Mouse (Mus musculus): ENCODE results near the gene Zfp609. TPM values are rescaled to one million over a fixed set of nuclear protein-coding genes. Genes with fewer than 3 reads are reported as not detected.

The Zfp609 gene
- total RNA-seq (2021): 10 to 100 TPM; 23.0 to 28.2 TPM
- long read RNA-seq, experiment 1, partial matches to known transcripts: 0 of 1 reads
- long read RNA-seq, experiment 1, other reads (novel, unspliced or antisense): 1 of 1 reads
- long read RNA-seq, experiment 2, partial matches to known transcripts: 0 of 3 reads
- long read RNA-seq, experiment 2, other reads (novel, unspliced or antisense): 3 of 3 reads

DNA sequence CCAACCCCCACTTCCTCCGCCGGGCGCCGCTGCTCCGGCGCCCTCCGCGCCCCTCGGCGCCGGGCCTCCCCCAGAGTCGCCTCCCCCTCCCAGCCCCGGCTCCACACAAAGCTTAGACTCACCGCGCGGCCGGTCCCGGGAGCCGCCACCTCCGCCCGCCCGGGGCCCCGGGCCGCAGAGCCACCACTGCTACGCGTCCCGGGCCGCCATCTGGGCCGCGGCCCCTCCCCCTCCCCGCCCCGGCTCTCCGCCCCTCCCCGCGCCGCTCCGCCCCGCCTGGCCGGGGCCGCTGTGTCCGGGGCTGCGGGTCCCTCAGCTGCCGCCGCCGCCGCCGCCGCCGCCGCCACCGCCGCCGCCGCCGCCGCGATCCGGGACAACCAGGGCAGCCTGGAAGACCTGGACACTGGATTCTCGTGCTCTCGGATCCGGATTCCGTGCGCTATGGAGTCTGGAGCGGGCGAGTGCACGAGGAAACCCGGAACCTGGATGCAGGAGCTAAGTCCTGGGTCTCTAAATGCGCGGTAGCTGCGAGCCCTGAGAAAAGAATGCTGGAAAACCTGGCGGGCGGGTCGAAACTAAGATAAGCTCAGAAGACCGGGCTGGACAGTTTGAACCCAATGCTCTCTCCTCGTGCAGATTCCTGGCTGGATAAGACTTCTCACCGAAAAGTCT lies at the start of gene Zfp609:
Zfp609 (minus strand) TSS at position 221 of the 672 bp plus-strand sequence.
- peak; percentile 95 for DNase-seq

DNA sequence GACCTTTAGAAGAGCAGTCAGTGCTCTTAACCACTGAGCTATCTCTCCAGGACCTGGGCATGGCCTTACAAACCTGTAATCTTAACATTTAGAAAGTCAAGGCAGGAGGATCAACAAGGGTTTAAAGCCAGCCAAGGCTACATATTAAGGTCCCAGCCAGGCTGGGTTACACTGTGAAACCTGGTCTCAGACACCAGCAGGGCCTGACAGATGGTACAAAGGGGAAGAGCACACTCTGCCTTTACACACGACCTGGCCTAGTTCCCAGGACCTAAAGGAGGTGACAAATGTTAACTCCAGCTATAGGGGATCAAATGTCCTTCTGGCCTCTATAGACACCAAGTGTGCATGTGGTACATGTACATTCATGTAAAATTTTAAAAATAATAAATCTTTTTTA lies 32.3 kb upstream of the Zfp609 start:
- DNase-seq: no peak

DNA sequence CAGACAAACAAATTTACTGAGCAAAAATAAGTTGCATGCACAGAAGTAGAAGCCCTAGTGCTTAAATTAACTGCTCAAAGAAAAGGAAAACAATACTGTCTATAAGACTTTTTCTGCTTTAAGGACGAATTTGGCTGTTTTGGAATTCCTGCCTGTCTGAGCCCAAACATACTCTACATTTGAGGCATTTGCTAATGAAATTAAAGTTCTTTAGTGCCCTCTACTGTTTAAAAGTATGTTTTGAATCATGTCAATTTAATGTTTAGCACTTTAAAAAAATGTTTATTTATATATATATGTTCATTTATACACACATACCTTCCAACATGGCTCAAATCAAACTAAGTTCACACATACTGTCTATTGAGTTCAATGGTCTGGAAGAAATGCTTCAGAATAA lies 22.8 kb upstream of the Zfp609 start:
- no peak for DNase-seq

DNA sequence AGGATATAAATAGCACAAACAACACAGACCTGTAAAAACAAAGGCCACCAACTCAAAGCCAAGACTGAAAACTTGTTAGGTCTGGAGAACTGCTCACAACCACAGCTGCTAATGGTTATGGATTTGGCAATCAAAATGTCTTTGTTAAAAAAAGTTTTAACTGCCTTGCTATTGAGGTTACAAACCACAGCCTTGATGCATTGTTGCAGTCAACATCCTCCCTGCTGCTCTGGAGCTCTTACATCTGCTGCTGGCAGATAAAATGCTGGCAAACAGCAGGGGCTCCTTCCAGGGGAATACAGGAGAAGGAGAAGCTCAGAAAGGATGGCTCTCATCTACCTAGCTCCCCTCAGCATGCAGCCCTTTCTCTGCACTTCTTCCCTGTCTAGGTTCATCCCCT lies 20.8 kb upstream of the Zfp609 start:
- no peak for DNase-seq

DNA sequence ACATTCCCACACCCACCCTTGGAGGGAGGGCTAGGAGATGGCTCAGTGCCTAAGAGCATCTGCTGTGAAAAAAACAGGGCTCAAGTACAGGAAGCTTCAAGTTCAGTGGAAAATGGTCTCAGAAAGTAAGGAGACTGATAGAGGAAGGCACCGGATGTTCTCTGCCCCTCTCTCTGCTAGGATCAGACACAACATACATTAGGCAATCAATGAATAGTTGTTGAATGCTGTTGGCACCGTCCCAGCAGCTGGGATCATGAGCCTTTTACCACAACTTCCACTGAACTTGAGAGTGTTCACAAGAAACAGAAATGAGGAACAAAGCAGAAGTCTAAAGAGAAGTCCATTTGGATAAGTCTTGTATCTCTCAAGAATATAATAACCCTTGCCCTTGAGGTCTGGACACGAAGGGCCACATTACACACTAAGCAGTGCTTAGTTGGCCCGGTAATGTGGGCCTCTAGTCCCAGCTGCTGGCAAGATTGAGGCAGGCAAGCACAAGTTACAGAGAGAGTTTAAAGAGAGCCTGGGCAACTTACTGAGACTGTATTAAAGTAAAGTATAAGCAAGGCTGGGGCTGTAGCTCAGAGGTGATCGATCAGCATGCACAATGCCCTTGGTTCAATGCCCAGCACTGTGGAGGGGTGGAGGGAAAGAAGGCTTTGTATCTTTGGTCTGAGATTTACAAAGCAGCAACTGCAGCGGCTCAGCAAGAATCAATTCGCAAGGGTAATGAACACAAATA lies 17.2 kb upstream of the Zfp609 start:
- DNase-seq: peak; percentile 23

DNA sequence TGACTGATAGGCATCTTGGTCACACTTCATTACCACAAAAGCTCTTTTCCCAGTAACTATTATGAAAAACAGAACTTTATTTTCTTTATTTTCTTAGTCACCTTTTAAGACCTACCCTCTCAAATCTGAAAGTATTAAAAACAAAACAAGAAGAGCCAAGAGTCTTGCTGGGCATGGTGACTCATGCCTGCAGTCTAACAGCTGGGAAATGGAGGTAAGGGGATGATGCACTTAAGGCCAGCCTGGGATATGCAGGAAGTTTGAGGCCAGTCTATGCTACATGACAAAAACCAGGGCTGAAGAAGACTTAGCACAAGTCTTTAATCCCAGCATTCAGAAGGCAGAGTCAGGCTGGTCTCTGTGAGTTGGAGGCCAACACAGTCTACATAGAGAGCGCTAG lies 12.5 kb upstream of the Zfp609 start:
- no peak for DNase-seq

DNA sequence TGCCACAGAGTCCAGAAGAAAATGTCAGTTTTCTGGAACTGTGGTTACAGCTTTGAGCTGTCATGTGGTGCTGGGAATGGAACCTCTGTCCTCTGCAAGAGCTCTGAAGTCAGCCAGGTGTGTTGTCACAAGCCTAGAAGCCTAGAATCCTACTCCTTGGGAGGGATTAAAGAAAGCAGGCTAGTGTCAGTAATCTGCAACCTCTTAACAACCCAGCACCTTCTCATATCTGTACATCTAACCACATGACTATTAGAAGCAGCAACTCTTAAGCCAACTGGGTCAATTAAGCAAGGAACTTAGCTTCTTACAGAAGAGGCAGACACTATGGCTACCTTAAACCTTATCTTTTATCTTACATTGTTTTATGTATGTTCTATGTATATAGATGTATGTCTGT lies 9.6 kb upstream of the Zfp609 start:
- DNase-seq: no peak

DNA sequence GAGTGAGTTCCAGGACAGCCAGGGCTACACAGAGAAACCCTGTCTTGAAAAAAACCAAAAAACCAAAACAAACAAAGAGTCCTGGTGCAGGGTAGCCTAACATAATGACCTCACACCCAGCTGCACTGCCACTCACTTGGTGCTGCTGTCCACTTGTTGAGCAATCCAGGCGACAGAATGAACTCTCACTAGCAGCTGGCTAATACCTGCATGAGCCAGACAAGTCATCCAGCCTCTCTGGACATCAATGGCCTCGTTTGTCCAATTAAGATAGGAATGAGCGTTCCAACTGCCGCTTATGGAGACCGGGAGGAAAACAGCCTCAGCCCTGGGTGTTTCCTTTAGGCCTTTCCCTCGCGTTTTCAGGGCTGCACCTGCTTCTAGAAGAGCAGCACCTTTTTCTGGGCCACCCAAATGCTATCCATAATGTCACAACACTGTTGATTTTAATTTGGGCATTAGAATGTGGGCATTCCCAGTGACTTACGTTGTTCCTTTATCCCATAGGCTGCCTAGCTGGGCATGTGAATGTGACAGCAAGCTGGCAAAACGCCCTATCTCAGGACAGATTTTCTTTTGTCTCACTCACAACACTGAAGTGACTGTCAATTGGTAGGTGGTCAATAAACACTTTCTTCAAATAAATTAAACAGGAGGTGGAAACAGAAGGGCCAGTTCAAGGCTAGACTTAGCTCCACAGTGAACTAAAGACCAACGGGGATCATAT lies 7.4 kb upstream of the Zfp609 start:
- DNase-seq: no peak

DNA sequence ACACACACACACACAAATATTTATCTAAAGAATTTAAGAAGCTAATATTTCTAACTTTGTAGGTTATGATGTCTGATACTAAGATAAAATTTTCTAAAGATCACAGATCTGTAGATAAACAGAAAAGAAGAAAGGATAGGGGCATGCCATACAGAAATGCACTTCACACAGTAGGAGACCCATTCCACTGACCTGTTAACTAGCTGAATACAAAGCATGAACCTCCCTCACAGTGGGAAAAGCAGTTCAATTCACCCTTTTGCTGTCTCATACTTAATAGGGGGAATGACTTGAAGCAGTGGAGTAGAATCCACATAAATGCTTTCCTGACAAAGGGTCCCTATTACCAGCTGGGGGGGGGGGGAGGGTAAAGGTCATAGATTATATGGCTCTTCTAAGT lies 6.3 kb upstream of the Zfp609 start:
- no peak for DNase-seq

DNA sequence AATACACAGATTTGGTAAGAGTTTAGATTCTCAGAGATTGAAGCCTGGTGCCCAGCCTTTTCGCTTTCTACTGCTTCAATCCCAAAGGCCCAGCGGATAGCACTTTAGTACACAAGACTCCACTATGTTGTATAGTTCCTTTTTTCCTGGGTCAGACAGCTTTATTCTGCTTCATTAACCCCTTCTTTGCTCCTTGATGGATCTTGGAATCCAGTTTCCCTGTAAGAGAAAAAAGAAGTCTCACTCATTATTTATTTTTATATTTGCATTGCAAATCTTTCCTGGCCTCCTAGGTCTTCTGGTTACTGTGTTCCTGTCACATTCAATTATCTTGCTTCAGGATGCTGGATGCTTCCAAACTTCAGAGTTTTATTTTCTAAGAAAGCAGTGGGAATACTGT lies 5.9 kb upstream of the Zfp609 start:
- DNase-seq: no peak

DNA sequence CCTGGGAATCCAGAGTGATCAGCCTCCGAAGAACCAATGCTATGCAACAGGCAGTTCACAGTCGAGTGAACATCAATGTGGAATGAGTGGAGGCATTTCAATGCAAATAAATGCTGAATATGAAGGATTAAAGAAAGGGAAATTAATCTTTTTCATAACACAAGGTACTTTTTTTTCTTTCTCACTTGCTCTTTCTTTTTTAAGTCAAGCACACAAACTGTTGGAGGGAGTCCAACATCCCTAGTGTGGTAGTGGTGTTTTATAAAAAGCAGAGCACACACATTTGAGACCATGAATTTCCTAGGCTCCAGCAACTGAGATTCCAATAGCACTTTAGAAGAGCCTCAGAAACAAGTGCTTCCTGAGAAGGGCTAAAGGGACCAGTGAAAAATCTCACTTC lies 4.7 kb upstream of the Zfp609 start:
- no peak for DNase-seq

DNA sequence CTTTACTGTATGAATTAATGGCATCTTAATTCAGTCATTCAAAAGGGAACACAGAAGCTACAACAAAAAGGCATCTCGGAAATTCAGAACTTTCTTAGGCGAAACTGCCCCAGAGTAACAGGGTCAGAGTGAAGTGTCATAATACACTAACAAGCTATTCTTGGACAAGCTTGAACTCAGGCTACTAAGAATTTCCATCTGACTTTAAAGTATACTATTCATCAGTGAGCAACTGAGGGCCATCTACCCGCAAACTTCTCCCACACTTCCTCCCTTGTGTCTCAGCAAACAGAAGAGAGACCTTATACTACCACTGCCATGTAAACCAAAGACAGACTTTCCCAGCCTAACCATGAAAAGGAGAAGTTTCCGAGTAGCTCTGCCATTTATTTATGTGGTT lies 3.8 kb upstream of the Zfp609 start:
- DNase-seq: no peak

DNA sequence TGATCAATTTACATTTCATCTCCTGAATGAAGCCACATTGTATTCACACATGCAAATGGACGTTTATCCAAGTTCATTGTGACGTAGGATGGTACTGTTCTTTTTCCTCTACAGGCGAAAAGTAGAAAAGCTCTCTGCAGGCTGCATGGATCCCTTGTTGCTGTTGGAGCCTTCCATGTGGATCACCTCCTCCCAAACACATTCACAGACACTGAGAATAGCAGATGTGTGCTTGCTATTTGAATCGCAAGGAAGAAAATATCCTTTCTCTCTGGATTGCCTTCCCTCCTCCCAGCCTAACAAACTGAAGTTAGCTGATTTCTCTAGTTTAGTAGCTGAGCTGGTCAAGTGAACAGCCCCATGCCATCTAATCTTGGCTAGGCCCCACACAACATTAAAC lies 2.9 kb upstream of the Zfp609 start:
- DNase-seq: no peak

DNA sequence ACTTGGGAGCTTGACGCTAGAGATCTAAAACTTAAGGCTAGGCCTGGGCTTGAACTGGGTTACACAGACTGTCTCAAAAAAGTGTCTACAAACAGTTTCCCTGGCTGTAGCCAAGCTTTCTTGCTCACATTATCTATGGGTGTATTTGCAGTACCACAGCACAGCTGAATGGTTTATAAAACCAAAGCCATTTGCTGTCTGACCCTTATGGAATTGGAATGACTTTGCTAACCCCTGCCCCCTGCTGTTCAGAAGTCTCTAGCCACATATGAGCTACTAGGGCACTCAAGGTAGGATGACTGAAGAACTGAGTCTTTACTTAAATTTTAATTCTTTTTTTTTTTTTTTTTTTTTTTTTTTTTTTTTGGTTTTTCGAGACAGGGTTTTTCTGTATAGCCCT lies 2.0 kb upstream of the Zfp609 start:
- DNase-seq: peak; percentile 45

DNA sequence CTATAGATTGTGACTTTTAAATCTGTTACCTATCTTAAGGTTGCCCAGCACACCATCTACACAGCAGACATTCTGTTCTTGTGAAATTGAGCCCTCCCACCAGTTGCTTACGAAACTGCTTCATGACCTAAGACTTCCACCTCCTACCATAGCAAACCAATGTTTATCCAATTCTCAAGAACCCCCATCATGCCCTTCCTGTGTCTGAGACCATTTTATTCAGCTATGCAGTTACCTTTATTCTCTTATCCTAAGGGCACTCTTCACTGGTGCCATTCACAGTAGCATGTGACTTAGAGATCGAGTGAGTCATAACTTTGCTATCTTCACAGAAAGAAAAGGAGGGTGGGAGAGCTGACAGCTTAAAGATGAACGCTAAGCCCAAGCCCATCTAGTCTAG lies 1.1 kb upstream of the Zfp609 start:
- DNase-seq: no peak

DNA sequence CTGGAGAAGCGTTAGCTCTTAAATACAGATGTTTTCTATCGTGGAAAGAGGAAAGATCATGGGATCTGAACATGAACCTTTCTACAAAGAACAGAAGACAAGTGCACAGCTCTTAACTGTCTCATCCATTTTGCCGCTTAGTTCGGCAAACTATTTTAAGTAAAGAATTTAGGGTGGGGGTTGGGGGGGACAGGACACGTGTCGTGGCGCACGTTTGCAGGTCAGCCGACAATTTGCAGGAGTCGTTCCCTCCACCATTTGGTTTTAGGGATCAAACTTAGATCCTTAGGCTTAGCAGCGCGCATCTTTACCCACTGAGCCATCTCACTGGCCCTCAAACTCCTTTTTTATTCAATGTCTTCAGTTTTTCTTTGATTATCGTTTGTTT lies 646 bp upstream of the Zfp609 start:
- DNase-seq: no peak

DNA sequence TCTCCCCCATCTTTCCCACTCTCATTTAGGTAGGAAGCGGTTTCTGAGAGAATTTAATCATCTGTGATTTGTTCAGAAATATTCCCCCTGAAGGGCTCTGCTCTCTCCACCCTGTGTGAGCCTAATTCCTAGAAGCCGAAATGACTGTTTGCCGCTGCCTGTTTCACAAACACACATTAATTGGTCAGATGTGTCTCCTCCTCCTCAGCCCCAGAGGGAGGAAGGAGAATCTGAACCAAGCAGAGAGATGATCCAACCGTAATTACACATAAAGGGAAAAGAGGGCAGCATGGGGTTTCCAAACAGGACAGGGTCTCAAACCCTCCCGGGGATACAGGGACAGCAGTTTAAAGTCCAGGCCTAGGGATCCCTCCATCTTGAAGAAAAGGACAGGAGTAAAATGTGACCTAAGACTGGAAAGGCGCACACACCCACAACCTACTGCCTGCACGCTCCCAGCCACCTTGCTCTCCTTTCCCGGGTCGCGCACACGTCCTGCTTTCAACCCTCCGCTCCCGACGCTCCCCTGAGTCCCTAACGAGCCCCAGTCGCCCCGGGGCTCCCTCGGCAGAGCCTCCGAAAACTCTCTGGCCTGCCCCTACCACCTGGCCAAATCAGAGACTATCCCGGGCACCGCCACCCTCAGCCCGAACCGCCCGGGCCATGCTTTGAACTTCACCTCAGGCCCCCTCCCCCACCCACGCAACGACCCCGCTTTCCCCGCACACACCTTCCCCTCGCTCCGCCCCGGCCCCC lies 598 bp downstream of the Zfp609 start:
- DNase-seq: no peak

DNA sequence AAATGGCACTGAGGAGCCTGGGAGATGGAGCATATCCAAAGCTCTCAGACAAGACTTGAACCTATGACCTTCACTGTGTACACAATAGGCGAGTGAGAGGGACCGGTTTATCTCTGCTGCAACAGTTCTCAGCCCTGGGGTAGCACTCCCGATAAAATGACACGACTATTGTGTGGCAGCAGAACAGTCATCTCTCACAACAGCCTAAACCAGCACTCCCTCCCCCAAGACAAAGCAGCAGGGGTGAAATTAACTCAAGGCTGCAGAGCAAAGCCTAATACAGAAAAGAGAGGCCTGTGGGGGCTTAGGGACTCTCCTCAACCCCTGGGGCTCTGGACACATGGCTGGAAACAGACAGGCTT lies 1.2 kb downstream of the Zfp609 start:
- DNase-seq: no peak

DNA sequence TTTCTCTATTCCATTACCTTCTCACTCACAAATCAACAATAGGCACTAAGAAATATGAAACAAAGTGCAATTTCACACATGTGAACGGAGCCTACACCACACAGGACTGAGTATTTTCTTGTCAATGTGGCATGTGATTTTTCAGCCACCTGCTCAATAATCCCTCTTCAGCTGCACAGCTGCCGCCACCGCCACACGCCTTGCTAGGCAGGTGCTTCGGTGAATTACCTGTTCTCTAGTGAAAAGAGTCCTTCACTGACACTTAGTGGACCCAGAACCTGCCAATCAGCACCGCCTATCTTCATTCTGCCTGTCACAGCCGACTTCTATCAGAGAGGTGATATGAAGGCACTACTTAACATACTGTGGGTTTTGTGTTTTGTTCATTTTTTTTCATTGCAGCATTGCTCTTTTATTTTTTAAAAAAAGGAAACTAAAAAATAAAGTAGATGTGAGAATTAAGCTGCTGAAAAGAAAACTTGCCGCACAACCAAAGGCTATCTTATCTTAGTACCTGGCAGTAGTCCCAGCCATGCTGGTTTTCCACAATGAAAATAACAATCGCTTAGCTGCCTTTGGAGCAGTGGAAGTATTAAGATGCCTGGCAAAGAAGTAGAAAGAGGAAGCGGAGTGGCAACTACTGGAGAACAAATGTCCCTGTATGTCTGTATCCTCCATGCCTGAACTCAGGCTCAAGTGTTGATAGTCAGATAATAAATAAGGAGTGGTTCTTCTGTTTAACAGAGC lies 3.5 kb downstream of the Zfp609 start:
- no peak for DNase-seq

DNA sequence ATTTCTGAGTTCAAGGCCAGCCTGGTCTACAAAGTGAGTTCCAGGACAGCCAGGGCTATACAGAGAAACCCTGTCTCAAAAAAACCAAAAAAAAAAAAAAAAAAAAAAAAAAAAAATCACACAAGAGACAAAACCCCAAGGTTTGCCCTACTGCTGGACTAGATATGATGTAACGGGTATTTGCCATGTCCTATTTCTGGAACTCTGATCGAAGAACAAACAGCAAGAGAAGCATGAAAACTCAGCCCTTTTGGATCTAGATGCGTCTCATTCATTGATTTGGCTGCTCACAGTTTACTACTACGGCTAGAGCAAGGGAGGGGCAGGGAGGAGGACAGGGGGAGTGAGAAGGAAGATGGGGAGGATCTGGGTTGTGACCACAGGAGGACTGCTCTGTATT lies 5.4 kb downstream of the Zfp609 start:
- DNase-seq: no peak

DNA sequence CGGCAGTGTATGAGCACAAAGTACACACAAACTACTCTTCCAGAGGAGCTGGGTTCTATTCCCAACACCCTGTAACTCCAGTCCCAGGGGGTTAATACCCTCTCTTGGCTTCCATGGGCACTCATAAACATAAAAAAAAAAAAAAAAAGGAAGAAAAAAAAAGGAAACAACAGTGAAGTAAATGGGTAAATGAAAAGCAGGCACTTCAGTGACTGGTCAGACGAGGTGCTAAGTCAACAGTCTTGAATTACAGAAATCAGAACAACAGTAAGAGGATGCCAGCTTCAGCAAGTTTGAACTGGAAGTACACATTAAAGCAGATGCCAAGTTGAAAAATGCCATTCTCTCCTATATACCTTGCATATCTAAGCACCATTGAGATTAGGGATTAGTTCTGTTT lies 7.1 kb downstream of the Zfp609 start:
- no peak for DNase-seq

DNA sequence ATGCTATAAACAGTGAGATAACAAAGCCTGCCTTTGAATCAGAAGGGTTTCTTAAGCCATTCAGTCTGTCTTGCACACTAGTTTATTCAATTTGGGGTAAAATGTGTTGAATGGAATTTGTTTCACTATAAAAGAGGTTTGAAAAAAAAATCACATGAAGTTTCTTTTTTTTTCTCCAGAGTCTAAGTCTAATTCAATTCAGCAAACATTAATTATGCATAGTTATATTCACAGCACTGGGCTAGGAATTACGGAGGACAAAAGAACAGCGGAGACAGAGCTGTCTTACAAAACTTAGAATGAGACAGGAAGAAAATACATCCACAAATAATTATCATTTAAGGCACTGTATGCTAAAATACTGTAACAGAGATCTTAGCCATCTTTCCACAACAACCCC lies 9.0 kb downstream of the Zfp609 start:
- DNase-seq: no peak

Measured in gastrocnemius, postnatal 10 days (tissue).